Mouse (Mus musculus) G1E (cell line): ENCODE data around the gene Arfrp1. TPM values are rescaled to one million over a fixed set of nuclear protein-coding genes. Genes with fewer than 3 reads are reported as not detected.

Experiments
- ATAC-seq: 2 replicates; pipeline ENCODE4 v1.8.0; 2016; ENCODE audit warnings: mild to moderate bottlenecking; ENCODE audit not compliant: insufficient number of reproducible peaks, poor library complexity, low FRiP score, severe bottlenecking; ENCODE audit errors: extremely low read depth
- DNase-seq: peaks from one replicate; pipeline ENCODE4 v3.0.0; 2012; ENCODE audit warnings: low spot score
- H3K27me3 ChIP-seq: 2 replicates; pipeline ENCODE4 v1.6.1; 2012; ENCODE audit warnings: mild to moderate bottlenecking, low read length, inconsistent platforms; ENCODE audit not compliant: insufficient read depth
- H3K36me3 ChIP-seq: replicated peaks from 2 replicates; pipeline ENCODE3; 2012; ENCODE audit warnings: mild to moderate bottlenecking, inconsistent platforms
- H3K4me1 ChIP-seq: 2 replicates; pipeline ENCODE4 v1.6.1; 2012; ENCODE audit warnings: low read depth, low read length, inconsistent platforms, mixed read lengths; ENCODE audit not compliant: insufficient read depth
- H3K4me3 ChIP-seq: 2 replicates; pipeline ENCODE4 v1.5.1; 2012; ENCODE audit warnings: low read depth, mild to moderate bottlenecking, inconsistent platforms, low read length, moderate library complexity, mixed read lengths
- H3K9me3 ChIP-seq: replicated peaks from 2 replicates; pipeline ENCODE4 v1.6.1; 2012; ENCODE audit warnings: inconsistent platforms
- CTCF ChIP-seq: IDR thresholded peaks from 2 replicates; pipeline ENCODE4 v1.5.1; 2012; ENCODE audit warnings: low read depth, low read length, inconsistent platforms, mixed read lengths
- GATA1 ChIP-seq: IDR thresholded peaks from 2 replicates; pipeline ENCODE4 v1.6.1; 2012; ENCODE audit warnings: borderline replicate concordance, low read length, inconsistent platforms, mixed read lengths
- GATA2 ChIP-seq: IDR thresholded peaks from 2 replicates; pipeline ENCODE4 v1.6.1; 2012; ENCODE audit warnings: low read depth, low read length, inconsistent platforms, borderline replicate concordance
- POLR2AphosphoS5 ChIP-seq: IDR thresholded peaks from 2 replicates; pipeline ENCODE4 v1.6.1; 2012; ENCODE audit warnings: low read depth, low read length, inconsistent platforms; ENCODE audit not compliant: insufficient replicate concordance
- TAL1 ChIP-seq: conservative IDR thresholded peaks from 2 replicates; pipeline ENCODE4 v1.6.1; 2012; ENCODE audit warnings: low read depth, low read length, inconsistent platforms, mixed read lengths
- polyA plus RNA-seq: library from polyadenylated mRNA; stranded (reverse); fragments of >175 nt; gene quantifications from 2 replicates; pipeline ENCODE4 v1.2.3, GENCODE M21; 2012
- total RNA-seq, 2 experiments: library from RNA; stranded (forward) in 1 of 2; stranded (reverse) in 1 of 2; fragments of 200-1000 nt in 1 of 2; fragments of >200 nt in 1 of 2; fragmentation: Nextera tagmentation in 1 of 2; gene quantifications; 2 replicates each; pipeline ENCODE4 v1.2.3; 2014 to 2017

Gene Arfrp1
- total and polyA plus RNA-seq, 3 experiments, result 25.0 to 32.8 (median 32.1) TPM

GRCm38 (mm10) chr2:181397207-181397761 lies 32.1 kb upstream of the Arfrp1 start:
- no peak for TF ChIP-seq GATA2
- no peak for TF ChIP-seq GATA1
- no peak for DNase-seq
- Histone ChIP-seq H3K4me1 (no peaks in the 10 kb centered on the region), H3K4me3 (no peak overlapping the region), H3K9me3 (no peaks in the 10 kb centered on the region), H3K36me3 (no peaks in the 10 kb centered on the region), H3K27me3 (peaks cover 16% of the 10 kb centered on the region)
- ATAC-seq, result no peak

GRCm38 (mm10) chr2:181394086-181394485 lies 28.9 kb upstream of the Arfrp1 start:
- Histone ChIP-seq H3K4me3 (no peak overlapping the region), H3K4me1 (no peaks in the 10 kb centered on the region), H3K36me3 (peaks cover 6% of the 10 kb centered on the region), H3K9me3 (no peaks in the 10 kb centered on the region), H3K27me3 (peaks cover 16% of the 10 kb centered on the region)
- DNase-seq, result no peak
- no peak for TF ChIP-seq GATA2
- TF ChIP-seq GATA1, result no peak
- TF ChIP-seq POLR2AphosphoS5, result no peak
- no peak for TF ChIP-seq CTCF
- no peak for TF ChIP-seq TAL1
- no peak for ATAC-seq

- ATAC-seq, result peak; percentile 54; the same call in 1 of the 2 replicates
- Histone ChIP-seq H3K9me3 (no peaks in the 10 kb centered on the region), H3K4me1 (no peaks in the 10 kb centered on the region), H3K36me3 (peaks cover 9% of the 10 kb centered on the region), H3K4me3 (no peak overlapping the region), H3K27me3 (peaks cover 16% of the 10 kb centered on the region)
- TF ChIP-seq TAL1, result no peak
- peak; percentile 73 for TF ChIP-seq CTCF
- DNase-seq, result peak; percentile 74
Observed at GRCm38 (mm10) chr2:181392600-181393213, 27.5 kb upstream of the Arfrp1 start.

GRCm38 (mm10) chr2:181391541-181391940 lies 26.3 kb upstream of the Arfrp1 start:
- Histone ChIP-seq H3K4me3 (no peak overlapping the region), H3K36me3 (peaks cover 19% of the 10 kb centered on the region), H3K4me1 (no peaks in the 10 kb centered on the region), H3K9me3 (no peaks in the 10 kb centered on the region), H3K27me3 (peaks cover 11% of the 10 kb centered on the region)
- DNase-seq, result no peak
- TF ChIP-seq POLR2AphosphoS5, result no peak
- no peak for TF ChIP-seq CTCF
- TF ChIP-seq GATA2, result no peak
- no peak for TF ChIP-seq TAL1
- no peak for TF ChIP-seq GATA1
- ATAC-seq, result no peak

GRCm38 (mm10) chr2:181391022-181391421 lies 25.8 kb upstream of the Arfrp1 start:
- no peak for DNase-seq
- no peak for ATAC-seq
- no peak for TF ChIP-seq GATA2
- no peak for TF ChIP-seq POLR2AphosphoS5
- TF ChIP-seq GATA1, result no peak
- TF ChIP-seq TAL1, result no peak
- TF ChIP-seq CTCF, result no peak
- Histone ChIP-seq H3K4me1 (no peaks in the 10 kb centered on the region), H3K9me3 (no peaks in the 10 kb centered on the region), H3K27me3 (peaks cover 11% of the 10 kb centered on the region), H3K4me3 (no peak overlapping the region), H3K36me3 (peaks cover 25% of the 10 kb centered on the region)

- Histone ChIP-seq H3K9me3 (no peaks in the 10 kb centered on the region), H3K27me3 (peaks cover 10% of the 10 kb centered on the region), H3K4me1 (no peaks in the 10 kb centered on the region), H3K36me3 (peaks cover 32% of the 10 kb centered on the region), H3K4me3 (no peak overlapping the region)
- ATAC-seq (no peak), DNase-seq (no peak)
- no peak for TF ChIP-seq GATA1
- TF ChIP-seq POLR2AphosphoS5, result no peak
- no peak for TF ChIP-seq GATA2
- no peak for TF ChIP-seq CTCF
Observed at GRCm38 (mm10) chr2:181390136-181390870, 25.1 kb upstream of the Arfrp1 start.
